Mouse (Mus musculus) spleen, adult 2 months (tissue): ENCODE measurements around the gene Selenof.

Experiments
- CTCF ChIP-seq: fragments of 200-500 bp; IDR thresholded peaks from 2 replicates; pipeline ENCODE4 v1.5.1; 2011; ENCODE audit warnings: mild to moderate bottlenecking, inconsistent platforms; ENCODE audit not compliant: insufficient read depth, insufficient read length, insufficient replicate concordance; ENCODE audit errors: extremely low read depth
- POLR2A ChIP-seq: fragments of 200-500 bp; IDR thresholded peaks from 2 replicates; pipeline ENCODE4 v1.6.1; 2011; ENCODE audit warnings: low read depth, low read length, inconsistent platforms

- TF ChIP-seq CTCF (no peak), POLR2A (no peak)
Measured at GRCm38 (mm10) chr3:144545152-144545551, 25.0 kb upstream of the Selenof start.
